Mouse (Mus musculus): Measurements from ENCODE around the gene Hoxd12. TPM values are rescaled to one million over a fixed set of nuclear protein-coding genes. Genes with fewer than 3 reads are reported as not detected.

Gene Hoxd12
- polyA plus RNA-seq, 1 experiment from 2014 or later = not detected

- ATAC-seq (ENCODE audit: insufficient number of reproducible peaks, insufficient read depth, low FRiP score, low read depth) = no peak
- Histone ChIP-seq H3K9ac (ENCODE audit: low read length) (no peak overlapping the region), H3K27ac (replicated peaks in 1 of 2; ENCODE audit: control insufficient read depth in 1 of 2, insufficient read depth in 1 of 2, low read depth in 2 of 2, low read length in 2 of 2) (no peak overlapping the region), H3K4me1 (ENCODE audit: control insufficient read depth in 2 of 2, insufficient read depth in 2 of 2, low read length in 2 of 2) (peaks cover 0 to 9% of the 10 kb centered on the region in 2 experiments; a peak in 1 of 4 replicates), H3K27me3 (ENCODE audit: control insufficient read depth, insufficient read depth, low read length) (peaks cover 99% of the 10 kb centered on the region), H3K4me3 (ENCODE audit: control insufficient read depth in 1 of 2, insufficient read depth in 1 of 2, low read depth in 1 of 2, low read length in 2 of 2) (no peak overlapping the region), H3K9me3 (ENCODE audit: control insufficient read depth, low read length) (no peaks in the 10 kb centered on the region), H3K4me2 (ENCODE audit: low read length) (no peak overlapping the region), H3K36me3 (ENCODE audit: control insufficient read depth, insufficient read depth, low read length) (no peaks in the 10 kb centered on the region)
- WGBS = 14% methylated on average over 4 of the region's 4 CpGs
These were observed 10.3 kb downstream of the Hoxd12 start for GRCm38 (mm10) chr2:74685059-74685603.

GRCm38 (mm10) chr2:74686301-74686987 is 11.6 kb downstream of the Hoxd12 start:
- no peak overlapping the region for H3K27ac ChIP-seq (replicated peaks in 1 of 2; ENCODE audit: control insufficient read depth in 1 of 2, insufficient read depth in 1 of 2, low read depth in 2 of 2, low read length in 2 of 2)
- WGBS = 5% methylated on average over 17 of the region's 17 CpGs

GRCm38 (mm10) chr2:74686988-74687697 is 12.3 kb downstream of the Hoxd12 start:
- Histone ChIP-seq H3K9ac (ENCODE audit: low read length) (no peak overlapping the region), H3K27me3 (ENCODE audit: control insufficient read depth, insufficient read depth, low read length) (peaks cover 98% of the 10 kb centered on the region), H3K4me2 (ENCODE audit: low read length) (no peak overlapping the region), H3K36me3 (ENCODE audit: control insufficient read depth, insufficient read depth, low read length) (no peaks in the 10 kb centered on the region), H3K4me3 (ENCODE audit: control insufficient read depth in 1 of 2, insufficient read depth in 1 of 2, low read depth in 1 of 2, low read length in 2 of 2) (no peak overlapping the region), H3K27ac (replicated peaks in 1 of 2; ENCODE audit: control insufficient read depth in 1 of 2, insufficient read depth in 1 of 2, low read depth in 2 of 2, low read length in 2 of 2) (no peak overlapping the region), H3K9me3 (ENCODE audit: control insufficient read depth, low read length) (no peaks in the 10 kb centered on the region), H3K4me1 (ENCODE audit: control insufficient read depth in 2 of 2, insufficient read depth in 2 of 2, low read length in 2 of 2) (peaks cover 0 to 3% of the 10 kb centered on the region in 2 experiments; a peak in 2 of 4 replicates)
- WGBS = 1% methylated on average over 27 of the region's 27 CpGs
- ATAC-seq (ENCODE audit: insufficient number of reproducible peaks, insufficient read depth, low FRiP score, low read depth) = no peak

More at GRCm38 (mm10) chr2:74686301-74686987, 11.6 kb downstream of the Hoxd12 start:
- no peak for ATAC-seq (ENCODE audit: insufficient number of reproducible peaks, insufficient read depth, low FRiP score, low read depth)
- H3K4me1 ChIP-seq (ENCODE audit: control insufficient read depth in 2 of 2, insufficient read depth in 2 of 2, low read length in 2 of 2) = peaks cover 0 to 9% of the 10 kb centered on the region in 2 experiments; a peak in 2 of 4 replicates
- H3K4me3 ChIP-seq (ENCODE audit: control insufficient read depth in 1 of 2, insufficient read depth in 1 of 2, low read depth in 1 of 2, low read length in 2 of 2) = no peak overlapping the region
- no peaks in the 10 kb centered on the region for H3K36me3 ChIP-seq (ENCODE audit: control insufficient read depth, insufficient read depth, low read length)
- H3K4me2 ChIP-seq (ENCODE audit: low read length) = no peak overlapping the region
- H3K9me3 ChIP-seq (ENCODE audit: control insufficient read depth, low read length) = no peaks in the 10 kb centered on the region
- peaks cover 98% of the 10 kb centered on the region for H3K27me3 ChIP-seq (ENCODE audit: control insufficient read depth, insufficient read depth, low read length)
- no peak overlapping the region for H3K9ac ChIP-seq (ENCODE audit: low read length)

- no peak for ATAC-seq (ENCODE audit: insufficient number of reproducible peaks, insufficient read depth, low FRiP score, low read depth)
- H3K9me3 ChIP-seq (ENCODE audit: control insufficient read depth, low read length) = no peaks in the 10 kb centered on the region
- H3K4me2 ChIP-seq (ENCODE audit: low read length) = no peak overlapping the region
- no peaks in the 10 kb centered on the region; a peak in 2 of 4 replicates for H3K4me1 ChIP-seq (ENCODE audit: control insufficient read depth in 2 of 2, insufficient read depth in 2 of 2, low read length in 2 of 2)
- no peak overlapping the region for H3K27ac ChIP-seq (replicated peaks in 1 of 2; ENCODE audit: control insufficient read depth in 1 of 2, insufficient read depth in 1 of 2, low read depth in 2 of 2, low read length in 2 of 2)
- H3K27me3 ChIP-seq (ENCODE audit: control insufficient read depth, insufficient read depth, low read length) = peaks cover 98% of the 10 kb centered on the region
- H3K9ac ChIP-seq (ENCODE audit: low read length) = no peak overlapping the region
- H3K4me3 ChIP-seq (ENCODE audit: control insufficient read depth in 1 of 2, insufficient read depth in 1 of 2, low read depth in 1 of 2, low read length in 2 of 2) = no peak overlapping the region
- 2% methylated on average over 31 of the region's 31 CpGs for WGBS
- no peaks in the 10 kb centered on the region for H3K36me3 ChIP-seq (ENCODE audit: control insufficient read depth, insufficient read depth, low read length)
These were observed 13.1 kb downstream of the Hoxd12 start for GRCm38 (mm10) chr2:74687698-74688555.

GRCm38 (mm10) chr2:74688795-74689573 is 14.2 kb downstream of the Hoxd12 start:
- H3K4me2 ChIP-seq (ENCODE audit: low read length) = no peak overlapping the region
- no peaks in the 10 kb centered on the region; a peak in 1 of 4 replicates for H3K4me1 ChIP-seq (ENCODE audit: control insufficient read depth in 2 of 2, insufficient read depth in 2 of 2, low read length in 2 of 2)
- no peak overlapping the region for H3K27ac ChIP-seq (replicated peaks in 1 of 2; ENCODE audit: control insufficient read depth in 1 of 2, insufficient read depth in 1 of 2, low read depth in 2 of 2, low read length in 2 of 2)
- no peaks in the 10 kb centered on the region for H3K9me3 ChIP-seq (ENCODE audit: control insufficient read depth, low read length)
- no peaks in the 10 kb centered on the region for H3K36me3 ChIP-seq (ENCODE audit: control insufficient read depth, insufficient read depth, low read length)
- H3K4me3 ChIP-seq (ENCODE audit: control insufficient read depth in 1 of 2, insufficient read depth in 1 of 2, low read depth in 1 of 2, low read length in 2 of 2) = no peak overlapping the region
- no peak for ATAC-seq (ENCODE audit: insufficient number of reproducible peaks, insufficient read depth, low FRiP score, low read depth)
- 3% methylated on average over 12 of the region's 12 CpGs for WGBS
- H3K27me3 ChIP-seq (ENCODE audit: control insufficient read depth, insufficient read depth, low read length) = peaks cover 98% of the 10 kb centered on the region
- H3K9ac ChIP-seq (ENCODE audit: low read length) = no peak overlapping the region

GRCm38 (mm10) chr2:74689574-74690337 is 14.9 kb downstream of the Hoxd12 start:
- Histone ChIP-seq H3K27me3 (ENCODE audit: control insufficient read depth, insufficient read depth, low read length) (peaks cover 98% of the 10 kb centered on the region), H3K9me3 (ENCODE audit: control insufficient read depth, low read length) (no peaks in the 10 kb centered on the region), H3K27ac (replicated peaks in 1 of 2; ENCODE audit: control insufficient read depth in 1 of 2, insufficient read depth in 1 of 2, low read depth in 2 of 2, low read length in 2 of 2) (no peak overlapping the region), H3K4me2 (ENCODE audit: low read length) (no peak overlapping the region), H3K4me3 (ENCODE audit: control insufficient read depth in 1 of 2, insufficient read depth in 1 of 2, low read depth in 1 of 2, low read length in 2 of 2) (no peak overlapping the region), H3K4me1 (ENCODE audit: control insufficient read depth in 2 of 2, insufficient read depth in 2 of 2, low read length in 2 of 2) (no peaks in the 10 kb centered on the region; a peak in 1 of 4 replicates), H3K36me3 (ENCODE audit: control insufficient read depth, insufficient read depth, low read length) (no peaks in the 10 kb centered on the region), H3K9ac (ENCODE audit: low read length) (no peak overlapping the region)
- WGBS = 1% methylated on average over 24 of the region's 24 CpGs
- ATAC-seq (ENCODE audit: insufficient number of reproducible peaks, insufficient read depth, low FRiP score, low read depth) = no peak
